Mouse (Mus musculus) limb, embryonic 12.5 days (tissue): ENCODE measurements around the gene Anxa11. TPM values are rescaled to one million over a fixed set of nuclear protein-coding genes. Genes with fewer than 3 reads are reported as not detected.
A peak's percentile ranks its signal among the peaks of the same experiment; 100 is the strongest.
"Not testable (repeated sequence)": the region's sequence is repeated elsewhere in the genome, so short reads cannot be mapped to it uniquely, and the experiment has no call there.

ENCODE experiments used
- ATAC-seq: fragments of 200-750 bp; cut with Nextera tagmentation; 2 replicates; pipeline ENCODE4 v1.8.0; 2017; ENCODE audit warnings: low read depth, moderate TSS enrichment; ENCODE audit not compliant: insufficient number of reproducible peaks, insufficient read depth, low FRiP score, low TSS enrichment
- H3K27ac ChIP-seq: fragments of 300-500 bp; sonication (generic); 2 replicates; pipeline ENCODE4 v1.5.1; 2016; ENCODE audit warnings: mild to moderate bottlenecking, moderate library complexity
- H3K27me3 ChIP-seq: fragments of 300-500 bp; sonication (generic); 2 replicates; pipeline ENCODE4 v1.6.1; 2016; ENCODE audit warnings: mild to moderate bottlenecking, moderate library complexity
- H3K36me3 ChIP-seq: fragments of 300-500 bp; sonication (generic); 2 replicates; pipeline ENCODE4 v1.6.1; 2016; ENCODE audit warnings: mild to moderate bottlenecking, moderate library complexity
- H3K4me1 ChIP-seq: fragments of 300-500 bp; sonication (generic); replicated peaks from 2 replicates; pipeline ENCODE4 v1.6.1; 2016
- H3K4me2 ChIP-seq: fragments of 300-500 bp; sonication (generic); 2 replicates; pipeline ENCODE4 v1.6.1; 2016; ENCODE audit warnings: mild to moderate bottlenecking, moderate library complexity
- H3K4me3 ChIP-seq: fragments of 300-500 bp; sonication (generic); replicated peaks from 2 replicates; pipeline ENCODE4 v1.5.1; 2016; ENCODE audit warnings: mild to moderate bottlenecking
- H3K9ac ChIP-seq: fragments of 300-500 bp; sonication (generic); replicated peaks from 2 replicates; pipeline ENCODE4 v1.6.1; 2016; ENCODE audit warnings: mild to moderate bottlenecking, moderate library complexity
- H3K9me3 ChIP-seq: fragments of 300-500 bp; sonication (generic); 2 replicates; pipeline ENCODE4 v1.6.1; 2016; ENCODE audit warnings: mild to moderate bottlenecking, moderate library complexity
- WGBS: fragments of 180-500 bp; shearing (Covaris S2); methylation state at CpG from one replicate; pipeline ENCODE4 v1.1.7; 2016; 5-methylcytosine and 5-hydroxymethylcytosine counted together
- polyA plus RNA-seq: library from polyadenylated mRNA; unstranded; fragments of >200 nt; fragmentation: Nextera tagmentation; extraction: Ambion mirVana; gene quantifications from 2 replicates; pipeline ENCODE4 v1.2.1, GENCODE M21; 2016

Anxa11 gene
- polyA plus RNA-seq, 1 experiment from 2014 or later, result 6.2 TPM

GRCm38 (mm10) chr14:25811026-25811425 lies 30.9 kb upstream of the Anxa11 start:
- not testable (repeated sequence) for ATAC-seq, H3K4me1 ChIP-seq, H3K36me3 ChIP-seq, H3K4me2 ChIP-seq, H3K9me3 ChIP-seq, H3K9ac ChIP-seq, H3K27me3 ChIP-seq, H3K4me3 ChIP-seq, H3K27ac ChIP-seq
- 67% methylated on average over 1 of the region's 1 CpGs for WGBS

- no peak for ATAC-seq
- Histone ChIP-seq H3K9ac (no peak overlapping the region), H3K9me3 (no peaks in the 10 kb centered on the region), H3K27ac (no peak overlapping the region), H3K4me3 (no peak overlapping the region), H3K27me3 (no peaks in the 10 kb centered on the region), H3K36me3 (no peaks in the 10 kb centered on the region), H3K4me2 (no peak overlapping the region), H3K4me1 (0 out of 2 replicates have a peak, but pooled peaks cover 4% of the 10 kb centered on the region)
These were observed 27.8 kb upstream of the Anxa11 start for GRCm38 (mm10) chr14:25814140-25814539.

GRCm38 (mm10) chr14:25816416-25816815 lies 25.5 kb upstream of the Anxa11 start:
- H3K4me2 ChIP-seq, result no peak overlapping the region

GRCm38 (mm10) chr14:25822584-25822983 lies 19.4 kb upstream of the Anxa11 start:
- ATAC-seq, result no peak
- 79% methylated on average over 1 of the region's 1 CpGs for WGBS
- no peak overlapping the region for H3K9ac ChIP-seq
- H3K9me3 ChIP-seq, result no peaks in the 10 kb centered on the region
- no peak overlapping the region for H3K4me2 ChIP-seq
- H3K27ac ChIP-seq, result no peak overlapping the region
- H3K4me1 ChIP-seq, result 0 out of 2 replicates have a peak, but pooled peaks cover 6% of the 10 kb centered on the region
- no peak overlapping the region for H3K4me3 ChIP-seq
- H3K27me3 ChIP-seq, result peaks cover 11% of the 10 kb centered on the region
- no peaks in the 10 kb centered on the region for H3K36me3 ChIP-seq

More at GRCm38 (mm10) chr14:25816416-25816815, 25.5 kb upstream of the Anxa11 start:
- no peaks in the 10 kb centered on the region for H3K27me3 ChIP-seq
- H3K9ac ChIP-seq, result no peak overlapping the region
- no peaks in the 10 kb centered on the region for H3K36me3 ChIP-seq
- WGBS, result 4% methylated on average over 9 of the region's 9 CpGs
- ATAC-seq, result peak; percentile 63; the same call in 1 of the 2 replicates
- H3K27ac ChIP-seq, result no peak overlapping the region
- no peaks in the 10 kb centered on the region for H3K9me3 ChIP-seq
- no peak overlapping the region for H3K4me3 ChIP-seq
- H3K4me1 ChIP-seq, result 0 out of 2 replicates have a peak, but pooled peaks cover 4% of the 10 kb centered on the region

GRCm38 (mm10) chr14:25824995-25825394 lies 17.0 kb upstream of the Anxa11 start:
- WGBS, result 57% methylated on average over 5 of the region's 5 CpGs
- no peak for ATAC-seq
- Histone ChIP-seq H3K27me3 (peaks cover 11% of the 10 kb centered on the region), H3K9me3 (no peaks in the 10 kb centered on the region), H3K27ac (no peak overlapping the region), H3K9ac (no peak overlapping the region), H3K4me1 (0 out of 2 replicates have a peak, but pooled peaks cover 6% of the 10 kb centered on the region), H3K4me3 (no peak overlapping the region), H3K36me3 (no peaks in the 10 kb centered on the region), H3K4me2 (no peak overlapping the region)

- Histone ChIP-seq H3K9me3 (no peaks in the 10 kb centered on the region), H3K4me2 (no peak overlapping the region), H3K4me3 (no peak overlapping the region), H3K27me3 (peaks cover 11% of the 10 kb centered on the region), H3K9ac (no peak overlapping the region), H3K4me1 (0 out of 2 replicates have a peak, but pooled peaks cover 6% of the 10 kb centered on the region), H3K36me3 (no peaks in the 10 kb centered on the region), H3K27ac (no peak overlapping the region)
- ATAC-seq, result no peak
- 85% methylated on average over 11 of the region's 11 CpGs for WGBS
These were observed 15.9 kb upstream of the Anxa11 start for GRCm38 (mm10) chr14:25825880-25826626.

GRCm38 (mm10) chr14:25826866-25827265 lies 15.1 kb upstream of the Anxa11 start:
- Histone ChIP-seq H3K4me2 (no peak overlapping the region), H3K4me3 (no peak overlapping the region), H3K4me1 (0 out of 2 replicates have a peak, but pooled peaks cover 6% of the 10 kb centered on the region), H3K36me3 (no peaks in the 10 kb centered on the region), H3K9me3 (no peaks in the 10 kb centered on the region), H3K27me3 (peaks cover 11% of the 10 kb centered on the region), H3K27ac (no peak overlapping the region), H3K9ac (no peak overlapping the region)
- WGBS, result 97% methylated on average over 2 of the region's 2 CpGs
- ATAC-seq, result no peak

GRCm38 (mm10) chr14:25831332-25831731 lies 10.6 kb upstream of the Anxa11 start:
- 73% methylated on average over 1 of the region's 1 CpGs for WGBS

GRCm38 (mm10) chr14:25832301-25832700 lies 9.7 kb upstream of the Anxa11 start:
- Histone ChIP-seq H3K4me3 (no peak overlapping the region), H3K27ac (no peak overlapping the region), H3K9ac (no peak overlapping the region), H3K4me2 (0 out of 2 replicates have a peak overlapping the region, but pooled peaks have one; percentile 8), H3K27me3 (no peaks in the 10 kb centered on the region), H3K9me3 (peaks cover 2% of the 10 kb centered on the region; the same call in 1 of the 2 replicates), H3K36me3 (no peaks in the 10 kb centered on the region), H3K4me1 (no peaks in the 10 kb centered on the region)
- WGBS, result 11% methylated on average over 14 of the region's 14 CpGs
- ATAC-seq, result no peak

More at GRCm38 (mm10) chr14:25831332-25831731, 10.6 kb upstream of the Anxa11 start:
- Histone ChIP-seq H3K27ac (no peak overlapping the region), H3K36me3 (no peaks in the 10 kb centered on the region), H3K4me3 (no peak overlapping the region), H3K9ac (no peak overlapping the region), H3K4me1 (no peaks in the 10 kb centered on the region), H3K9me3 (peaks cover 2% of the 10 kb centered on the region; the same call in 1 of the 2 replicates), H3K4me2 (no peak overlapping the region), H3K27me3 (no peaks in the 10 kb centered on the region)
- no peak for ATAC-seq

GRCm38 (mm10) chr14:25838411-25838810 lies 3.5 kb upstream of the Anxa11 start:
- Histone ChIP-seq H3K27me3 (peaks cover 32% of the 10 kb centered on the region), H3K9ac (no peak overlapping the region), H3K4me3 (no peak overlapping the region), H3K4me1 (peaks cover 11% of the 10 kb centered on the region; the same call in 1 of the 2 replicates), H3K36me3 (no peaks in the 10 kb centered on the region), H3K4me2 (no peak overlapping the region), H3K27ac (no peak overlapping the region), H3K9me3 (peaks cover 2% of the 10 kb centered on the region; the same call in 1 of the 2 replicates)
- ATAC-seq, result no peak
- WGBS, result 81% methylated on average over 8 of the region's 8 CpGs

- Histone ChIP-seq H3K27me3 (peaks cover 46% of the 10 kb centered on the region), H3K9ac (no peak overlapping the region)
- 65% methylated on average over 7 of the region's 7 CpGs for WGBS
These were observed 2.2 kb upstream of the Anxa11 start for GRCm38 (mm10) chr14:25839791-25840190.

More at GRCm38 (mm10) chr14:25839791-25840190, 2.2 kb upstream of the Anxa11 start:
- no peak for ATAC-seq
- H3K4me2 ChIP-seq, result no peak overlapping the region
- H3K4me1 ChIP-seq, result peaks cover 11% of the 10 kb centered on the region; the same call in 1 of the 2 replicates
- no peak overlapping the region for H3K27ac ChIP-seq
- H3K4me3 ChIP-seq, result no peak overlapping the region
- H3K36me3 ChIP-seq, result no peaks in the 10 kb centered on the region
- H3K9me3 ChIP-seq, result no peaks in the 10 kb centered on the region
